Mouse (Mus musculus) heart, adult 2 months (tissue): Measurements from ENCODE around the gene Tgm1.
A peak's percentile ranks its signal among the peaks of the same experiment; 100 is the strongest.

Source experiments
- CTCF ChIP-seq: fragments of 200-600 bp; IDR thresholded peaks from 2 replicates; pipeline ENCODE4 v1.8.1; 2022; ENCODE audit warnings: antibody characterized with exemption, mild to moderate bottlenecking, moderate library complexity
- EP300 ChIP-seq: fragments of 200-500 bp; IDR thresholded peaks from 2 replicates; pipeline ENCODE4 v1.6.1; 2011; ENCODE audit warnings: low read depth, low read length, control low read depth; ENCODE audit not compliant: insufficient read depth
- POLR2A ChIP-seq: fragments of 200-500 bp; IDR thresholded peaks from 2 replicates; pipeline ENCODE4 v1.6.1; 2011; ENCODE audit warnings: mild to moderate bottlenecking, low read depth, low read length, control low read depth; ENCODE audit not compliant: insufficient read depth

GRCm38 (mm10) chr14:55681160-55682117 lies 32.3 kb downstream of the Tgm1 start, which contains the start of gene Tinf2:
- TF ChIP-seq CTCF (peak; percentile 90), POLR2A (peak; percentile 51; the same call in 1 of the 2 replicates), EP300 (0 out of 2 replicates have a peak, but pooled peaks have one; percentile 58)
